Mouse (Mus musculus) mesoderm, embryonic 11.5 days (tissue): ENCODE data around the gene Tbc1d1.

Experiments used
- DNase-seq: peaks from one replicate; pipeline ENCODE4 v3.0.0-alpha.2; 2012; ENCODE audit warnings: low read depth, low spot score

The Tbc1d1 gene

DNA sequence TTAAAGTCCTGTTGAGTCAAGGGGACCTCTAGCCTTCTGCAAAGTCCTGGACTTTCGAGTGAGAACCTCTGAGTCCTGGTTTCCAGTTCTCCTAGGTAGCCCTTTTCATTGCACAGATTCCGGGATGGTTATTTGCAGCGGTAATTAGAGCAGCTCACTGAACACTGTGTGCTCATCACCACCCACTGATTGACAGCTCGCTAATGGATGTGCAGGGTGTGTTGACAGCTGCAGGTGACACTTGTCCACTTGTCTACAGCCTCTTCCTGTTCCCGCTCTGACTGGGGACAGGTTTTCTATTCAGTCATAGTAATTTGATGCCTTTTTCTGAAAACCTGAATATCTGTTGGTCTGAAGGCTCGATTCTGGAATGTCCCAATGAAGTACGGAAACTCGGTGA, 50.8 kb downstream of the Tbc1d1 start:
- DNase-seq, result no peak

DNA sequence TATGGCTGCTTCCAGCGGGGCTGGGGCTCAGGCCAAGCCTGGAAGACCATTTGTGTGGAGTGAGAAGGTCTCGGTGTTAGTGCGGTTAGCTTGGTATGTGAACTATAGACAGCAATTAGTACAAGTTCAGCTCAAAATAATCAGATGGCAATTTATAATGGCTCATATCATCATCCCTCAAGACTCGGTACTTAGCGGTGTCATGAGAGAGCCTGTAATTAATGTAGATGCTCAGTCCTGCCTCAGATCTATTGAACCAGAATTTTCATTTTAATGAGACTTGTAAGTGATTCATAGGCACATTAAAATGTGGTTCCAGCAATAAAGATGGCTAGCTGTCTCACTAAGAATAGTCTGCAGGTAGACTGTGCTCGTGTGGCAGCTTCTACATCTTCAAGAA, 51.7 kb downstream of the Tbc1d1 start:
- no peak for DNase-seq

DNA sequence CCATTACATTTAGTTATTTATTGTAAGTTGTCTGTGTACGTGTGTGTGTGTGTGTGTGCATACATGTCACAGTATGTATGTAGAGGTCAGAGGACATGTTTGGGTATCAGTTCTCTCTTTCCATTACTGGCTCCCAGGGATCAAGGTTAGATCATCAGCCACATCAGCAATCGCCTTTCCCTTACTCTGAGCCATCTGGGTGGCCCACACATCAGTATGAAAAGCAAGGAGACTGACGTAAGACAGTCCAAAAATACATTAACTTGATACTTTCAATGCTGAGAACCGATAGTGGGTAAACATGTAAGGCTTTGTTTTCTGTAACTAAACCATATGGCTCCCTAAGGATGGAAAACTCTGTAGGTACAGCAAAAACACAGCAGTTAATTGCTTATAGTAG, 54.7 kb downstream of the Tbc1d1 start:
- no peak for DNase-seq

DNA sequence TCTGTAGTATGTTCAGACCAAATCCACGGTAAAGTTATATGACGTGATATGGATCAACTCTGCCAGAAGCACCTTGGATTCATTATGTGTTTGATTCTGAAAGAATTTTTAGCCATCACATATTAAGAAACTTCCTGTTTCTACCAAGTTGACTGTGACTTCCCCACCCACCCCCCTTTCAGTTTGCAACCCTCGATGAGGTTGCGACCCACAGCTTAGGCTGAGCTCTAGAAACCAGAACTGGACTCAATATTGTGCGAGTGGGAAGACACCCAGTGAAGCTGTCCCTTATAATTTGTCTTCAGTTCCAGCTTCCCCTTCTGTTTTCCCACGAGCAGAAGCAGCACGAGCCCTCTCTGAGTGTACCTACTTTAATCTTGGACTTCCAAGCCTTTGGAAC, 55.2 kb downstream of the Tbc1d1 start:
- no peak for DNase-seq

DNA sequence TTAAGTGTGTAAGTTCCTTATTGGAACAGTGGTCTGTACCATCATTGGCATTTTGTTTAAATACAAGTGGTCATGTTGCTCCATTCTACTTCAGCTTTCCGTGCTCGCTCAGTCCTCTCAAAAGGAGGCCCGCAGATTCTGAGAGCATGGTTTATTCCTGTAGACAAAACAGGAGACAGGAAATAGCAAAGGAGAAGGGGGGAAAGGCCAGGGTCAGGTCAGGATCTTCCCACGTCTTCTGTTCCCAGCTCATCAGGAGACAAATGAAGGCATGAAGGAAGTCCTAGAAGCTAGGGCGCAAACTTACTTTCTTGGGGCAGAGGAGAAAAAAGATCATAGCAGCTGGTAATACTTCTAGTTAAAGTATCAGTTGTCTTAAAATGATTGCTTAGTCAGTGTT, 56.1 kb downstream of the Tbc1d1 start:
- no peak for DNase-seq

DNA sequence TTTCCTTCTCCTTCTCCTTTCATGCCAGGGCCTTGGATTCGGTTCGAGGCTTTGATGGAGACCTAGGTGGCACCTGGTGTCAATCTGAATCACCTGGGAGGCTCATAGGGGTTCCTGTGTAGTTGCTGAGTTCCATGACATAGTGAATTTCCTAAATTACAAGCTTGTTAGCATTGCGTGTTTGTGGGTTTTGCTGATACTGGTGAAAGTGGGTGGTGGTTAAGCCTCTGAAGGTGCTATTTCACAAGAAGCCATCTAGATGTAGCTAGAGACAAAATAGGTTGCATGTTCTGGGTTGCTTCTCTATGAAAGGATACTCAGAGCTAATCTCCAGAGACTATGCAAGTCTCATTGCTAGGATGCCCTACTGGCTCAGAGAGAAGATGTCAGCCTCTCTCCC, 56.5 kb downstream of the Tbc1d1 start:
- no peak for DNase-seq

DNA sequence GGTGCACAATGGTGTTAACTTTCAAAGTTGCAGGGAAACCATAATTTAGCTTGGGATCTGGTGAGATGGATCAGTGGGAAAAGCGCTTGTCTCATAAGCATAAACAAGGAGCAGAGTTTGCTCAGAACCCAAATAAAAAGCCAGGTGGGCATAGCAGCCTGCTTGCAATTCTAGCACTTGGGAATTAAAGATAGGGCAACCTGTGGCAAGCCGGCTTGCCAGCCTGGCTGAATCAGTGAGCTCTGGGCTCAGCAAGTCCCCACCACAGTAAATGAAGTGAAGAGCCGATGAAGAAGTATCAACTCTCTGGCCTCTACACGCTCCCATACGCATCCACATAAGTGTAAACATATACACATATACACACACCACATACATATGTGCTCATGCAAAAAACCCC, 59.7 kb downstream of the Tbc1d1 start:
- no peak for DNase-seq

DNA sequence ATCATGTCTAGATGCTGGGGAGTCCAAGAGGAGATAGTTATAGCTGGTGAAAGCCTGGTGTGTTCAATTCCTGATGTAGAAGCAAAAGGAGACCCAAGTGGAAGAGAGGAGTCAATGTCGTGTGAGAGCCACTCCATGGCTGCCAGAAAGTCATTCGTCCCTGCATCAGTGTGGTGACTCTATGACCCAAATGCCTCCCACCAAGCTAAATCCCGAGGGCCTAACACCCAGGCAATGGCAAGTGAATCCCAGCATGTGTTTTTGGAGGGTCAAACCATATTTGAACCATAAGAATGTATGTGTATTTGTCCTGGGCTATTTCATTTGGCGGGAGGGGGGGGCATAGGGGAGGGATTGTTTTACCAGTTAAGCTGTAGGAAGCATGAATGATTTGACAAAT, 60.2 kb downstream of the Tbc1d1 start:
- DNase-seq, result no peak

DNA sequence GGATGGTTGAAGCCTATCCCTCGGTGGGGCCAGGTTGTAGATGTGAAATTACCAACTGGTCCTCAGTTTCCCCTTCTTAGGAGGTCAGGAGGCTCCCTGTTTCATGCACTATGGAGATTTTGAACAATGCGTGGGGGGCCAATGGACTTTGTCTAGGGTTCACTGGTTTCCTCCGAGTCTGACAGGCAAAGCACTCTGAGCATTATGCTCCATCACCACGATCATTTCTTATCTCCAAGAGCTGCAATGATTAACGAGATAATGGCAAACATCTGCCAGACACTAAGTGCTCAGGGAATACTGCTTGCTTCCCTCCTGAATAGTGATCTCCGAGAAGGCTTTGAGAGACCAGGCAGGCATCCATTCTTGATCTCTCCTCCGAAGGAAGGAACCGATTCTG, 61.2 kb downstream of the Tbc1d1 start:
- no peak for DNase-seq

DNA sequence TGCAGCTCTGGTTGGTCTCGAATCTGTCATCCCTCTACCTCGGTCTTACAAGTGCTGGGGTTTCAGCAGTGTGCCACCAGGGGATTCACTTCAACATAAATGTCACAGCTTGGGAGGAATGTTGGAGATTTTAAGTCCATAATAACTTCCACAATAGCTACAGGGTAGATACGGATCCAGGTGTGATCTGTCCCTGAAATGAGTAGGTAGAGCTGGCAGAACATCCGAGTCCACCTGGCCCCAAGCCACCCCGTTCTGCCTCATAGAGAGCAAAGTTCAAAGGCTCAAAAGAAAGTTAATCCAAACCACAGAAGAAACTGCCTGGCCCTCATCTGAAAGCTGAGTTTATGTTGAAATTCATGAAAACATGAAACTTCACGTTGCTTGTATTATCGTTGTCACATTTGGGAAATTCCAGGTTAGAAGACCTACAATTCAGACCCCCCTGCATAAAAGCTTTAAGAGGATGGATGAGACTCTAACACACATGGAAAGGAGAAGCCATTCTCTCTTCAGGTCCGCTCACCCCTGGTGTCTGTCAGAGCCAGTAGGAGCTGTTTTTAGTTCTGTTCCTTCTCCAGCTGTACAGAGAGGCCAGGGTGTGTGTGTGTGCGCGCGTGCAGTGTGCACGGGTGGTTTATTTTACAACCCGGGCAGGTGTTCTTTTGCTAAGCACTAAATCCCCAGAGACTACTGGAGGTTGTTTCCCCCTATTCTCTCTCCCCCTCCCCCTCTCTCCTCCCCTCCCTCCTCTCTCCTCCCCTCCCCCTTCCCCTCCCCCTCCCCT, 61.9 kb downstream of the Tbc1d1 start:
- no peak for DNase-seq

DNA sequence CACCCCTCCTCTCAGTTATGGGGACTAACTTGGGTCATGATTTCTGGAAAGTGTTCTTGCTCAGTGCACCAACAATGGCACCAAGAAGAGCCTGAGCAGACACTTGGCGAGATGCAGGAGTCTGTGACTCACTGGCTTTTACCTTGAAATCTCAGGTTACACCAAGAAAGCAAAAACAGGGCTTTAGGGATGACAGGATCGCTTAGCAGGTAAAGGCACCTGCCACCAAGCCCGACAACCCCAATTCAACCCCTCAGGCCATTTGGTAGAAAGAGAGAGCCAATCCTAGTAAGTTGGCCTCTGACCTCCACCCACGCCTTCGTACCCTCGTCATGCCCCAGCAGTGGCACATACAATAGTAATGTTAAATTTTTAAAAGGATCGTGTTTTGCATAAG, 62.5 kb downstream of the Tbc1d1 start:
- no peak for DNase-seq

DNA sequence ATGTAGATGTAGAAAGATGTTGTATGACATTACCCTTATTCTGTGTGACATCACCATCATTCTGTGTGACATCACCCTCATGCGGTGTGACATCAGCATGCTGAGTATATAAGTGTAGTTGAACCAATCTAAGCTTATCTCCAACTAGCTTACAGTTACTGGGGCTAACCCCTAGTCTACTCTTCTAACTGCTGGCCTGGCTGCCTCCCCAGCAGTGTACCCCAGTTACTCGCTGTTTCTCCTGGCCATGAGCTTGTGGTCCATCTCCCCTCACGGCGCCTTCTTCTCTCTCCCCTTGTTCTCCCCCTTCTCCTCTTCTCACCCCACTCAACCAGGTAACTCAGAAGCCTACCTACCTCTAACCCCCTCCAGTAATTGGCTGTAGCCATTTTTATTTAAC, 64.7 kb downstream of the Tbc1d1 start:
- no peak for DNase-seq

DNA sequence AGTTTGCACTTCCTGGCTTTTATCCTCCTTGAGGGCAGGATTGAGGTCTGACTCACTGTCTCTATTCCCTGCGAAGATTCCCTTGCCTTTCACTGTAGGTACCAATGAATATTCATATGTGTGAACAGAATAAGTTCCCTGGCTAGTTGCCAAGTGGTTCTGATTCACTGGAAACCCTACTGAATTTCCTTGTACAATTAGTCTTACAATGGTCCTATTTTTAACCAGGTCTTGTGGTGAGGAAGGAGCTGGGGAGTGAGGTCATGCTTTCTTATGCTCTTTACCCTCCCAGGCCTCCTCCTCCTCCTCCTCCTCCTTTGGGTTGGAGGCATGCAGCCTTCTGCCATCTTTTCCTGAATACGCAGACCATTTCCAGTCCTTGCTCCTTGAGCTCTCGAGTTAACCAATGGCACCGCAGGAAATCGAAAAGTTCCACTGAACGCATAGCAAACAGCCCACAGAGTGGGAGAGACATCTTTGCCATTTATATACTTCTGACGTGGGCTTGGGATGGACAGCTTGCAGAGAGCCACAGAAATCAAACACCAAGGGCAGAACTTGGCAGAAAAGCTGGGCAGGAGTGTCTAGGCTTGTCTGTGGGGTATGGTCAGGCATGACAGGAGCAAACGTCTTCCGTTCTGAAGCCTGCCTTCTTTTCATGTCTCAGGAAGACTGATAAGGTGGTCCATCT, 68.8 kb downstream of the Tbc1d1 start:
- DNase-seq, result no peak

DNA sequence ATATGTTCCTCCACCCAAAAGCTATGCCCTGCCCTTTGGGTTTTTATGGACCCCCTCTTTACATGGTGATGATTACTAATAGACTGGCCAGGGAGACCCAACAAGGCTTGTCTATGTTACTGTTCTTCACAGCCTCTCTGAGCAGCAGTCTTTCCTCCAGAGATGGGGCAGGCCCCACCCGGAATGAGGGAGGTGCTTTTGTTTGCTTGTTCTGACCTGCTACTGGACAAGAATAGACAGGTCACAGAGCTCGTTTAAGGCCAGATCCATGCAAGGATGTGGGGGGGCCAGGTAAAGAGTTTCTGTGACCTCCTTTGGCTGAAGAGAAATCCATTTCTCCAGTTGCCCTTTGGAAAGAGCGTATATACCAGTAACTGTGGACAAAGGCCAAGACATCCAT, 72.1 kb downstream of the Tbc1d1 start:
- no peak for DNase-seq

DNA sequence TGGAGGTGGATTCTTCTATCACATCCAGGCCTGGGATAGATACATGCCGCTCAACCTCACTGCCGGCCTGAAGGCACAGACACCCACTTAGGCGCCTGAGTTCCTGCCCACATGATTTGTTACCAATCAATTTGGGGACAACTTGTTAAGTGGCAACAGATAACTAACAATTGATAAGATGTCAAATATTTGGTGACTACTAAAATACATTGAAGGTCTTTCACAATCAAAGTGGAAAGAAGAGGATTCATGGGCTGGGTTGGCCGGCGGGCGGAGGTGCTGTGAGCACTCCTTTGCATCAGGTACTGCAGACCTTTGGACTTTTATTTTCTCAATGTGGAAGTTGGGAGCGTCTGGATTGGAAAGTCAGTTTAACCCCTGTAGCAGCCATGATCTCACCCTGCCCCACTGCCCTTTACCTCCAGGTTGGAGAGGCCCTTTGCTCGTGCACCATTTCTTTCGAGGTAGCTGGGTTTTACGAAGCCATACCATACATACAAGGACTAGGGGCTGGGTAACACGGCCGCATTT, 73.3 kb downstream of the Tbc1d1 start:
- DNase-seq, result no peak

DNA sequence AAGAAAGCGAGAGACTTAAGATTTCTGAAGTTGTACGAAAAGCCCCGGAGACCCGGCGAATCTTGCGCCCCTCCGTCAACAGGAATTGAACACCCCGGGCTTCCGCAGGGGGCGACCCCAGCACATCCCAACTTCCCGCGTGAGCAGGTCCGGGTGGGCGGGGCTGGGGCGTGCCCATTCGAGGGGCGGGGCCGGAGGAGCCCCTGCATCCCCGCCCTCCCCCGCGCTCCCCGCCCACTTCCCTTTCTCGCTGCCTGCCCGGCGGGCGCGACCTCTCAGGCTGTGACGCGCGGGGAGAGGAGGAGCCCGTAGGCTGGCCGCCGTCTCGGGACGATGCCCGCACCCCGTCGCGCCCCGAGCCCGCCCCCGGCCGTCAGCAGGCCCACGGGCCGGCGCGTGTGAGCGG, 74.0 kb downstream of the Tbc1d1 start:
- DNase-seq, result peak; percentile 96

DNA sequence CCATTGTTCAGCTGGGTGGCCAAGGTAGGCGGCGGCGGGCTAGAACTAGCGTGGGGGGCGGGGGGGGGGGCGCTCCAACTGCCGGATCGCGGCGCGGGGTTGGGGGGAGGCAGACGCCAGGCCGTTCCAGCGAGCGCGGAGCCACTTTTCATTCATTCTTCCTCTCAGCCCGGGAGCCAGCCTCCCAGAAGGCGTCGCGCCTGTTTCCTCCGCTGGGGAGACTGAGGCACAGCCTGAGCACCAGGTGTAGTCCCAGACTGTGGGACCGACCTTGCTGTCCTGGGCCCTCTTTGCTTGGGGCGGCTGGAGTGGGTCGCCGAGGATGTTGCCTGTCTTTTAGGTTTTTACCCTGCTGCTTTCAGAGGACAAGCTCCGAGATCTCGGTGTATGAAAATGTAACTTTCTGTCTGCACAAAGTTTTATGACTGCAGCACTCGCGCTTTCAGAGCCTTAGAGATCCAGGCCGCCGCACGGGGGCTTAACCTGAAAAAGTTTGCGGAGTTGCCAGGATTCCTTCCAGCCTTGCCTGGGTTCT, 74.5 kb downstream of the Tbc1d1 start:
- DNase-seq, result peak; percentile 48

DNA sequence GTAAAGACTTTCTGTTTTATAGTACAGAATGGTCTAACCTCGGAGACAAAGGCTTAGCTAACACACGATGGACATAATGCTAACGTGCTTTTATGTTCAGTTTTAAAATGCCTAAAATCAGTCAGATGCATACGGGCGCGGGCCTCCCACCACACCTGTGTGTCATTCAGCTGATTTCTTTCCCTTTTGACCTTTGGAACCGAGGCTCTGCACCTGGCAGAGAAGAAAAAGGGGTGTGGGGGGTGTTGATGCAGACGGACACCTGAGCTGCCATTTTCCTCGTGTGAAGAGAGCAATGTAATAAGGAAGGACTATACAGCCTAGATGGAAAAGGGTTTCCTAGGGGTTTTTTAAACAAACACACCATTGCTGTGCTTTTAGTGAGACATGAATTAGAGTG, 76.8 kb downstream of the Tbc1d1 start:
- DNase-seq, result no peak

DNA sequence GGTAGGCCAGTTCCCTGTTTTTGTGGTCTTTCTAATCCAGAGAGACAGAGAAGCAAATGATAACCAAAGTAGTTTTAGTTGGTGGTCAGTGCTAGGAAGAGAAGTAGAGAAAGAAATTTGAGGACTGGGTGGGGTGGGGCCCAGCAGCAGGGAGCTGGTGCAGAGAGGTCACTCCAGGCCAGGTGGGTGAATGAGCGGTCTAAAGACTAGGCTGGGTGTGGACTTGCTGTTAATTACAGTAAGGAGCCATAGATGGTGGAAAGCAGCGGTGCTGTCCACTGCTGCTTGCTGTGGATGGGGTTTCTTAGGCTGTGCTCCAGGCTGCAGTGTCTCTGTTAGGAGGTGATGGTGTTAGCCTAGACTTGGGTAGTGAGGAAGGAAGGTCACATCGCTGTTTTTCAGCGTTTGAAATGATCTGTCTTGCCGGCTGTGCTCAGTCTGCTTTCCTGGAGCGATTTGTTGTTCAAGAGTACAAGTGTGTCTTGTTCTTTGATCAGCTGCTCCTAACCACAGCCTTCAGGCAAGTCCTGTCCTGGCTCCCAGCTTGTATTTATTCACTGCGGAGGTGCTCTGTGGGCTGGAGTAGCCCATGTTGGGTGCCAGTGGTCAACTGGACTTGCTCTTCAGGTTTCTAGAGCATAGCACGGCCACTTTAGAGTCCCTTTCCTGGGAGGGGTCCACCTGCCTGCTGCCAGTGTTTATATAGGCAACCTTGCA, 78.3 kb downstream of the Tbc1d1 start:
- DNase-seq, result no peak

DNA sequence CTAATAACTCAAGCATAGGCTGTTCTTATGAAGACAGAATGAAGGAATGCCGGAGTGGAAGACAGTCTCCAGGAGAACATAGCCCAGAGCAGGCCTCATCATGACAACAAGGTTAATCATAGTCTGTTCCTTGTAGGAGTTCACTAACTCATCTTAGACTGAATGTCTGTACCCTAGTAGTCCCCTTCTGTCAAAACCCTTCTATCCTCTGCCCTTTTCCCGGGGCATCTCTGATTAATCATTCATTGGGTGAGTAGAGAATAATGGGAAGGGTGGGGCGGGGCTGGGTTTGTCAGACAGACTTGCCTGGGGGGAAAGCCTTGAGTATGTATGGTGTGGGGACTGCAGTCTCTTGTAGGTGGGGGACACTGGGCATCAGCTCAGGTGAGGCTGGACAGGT, 79.1 kb downstream of the Tbc1d1 start:
- DNase-seq, result no peak

DNA sequence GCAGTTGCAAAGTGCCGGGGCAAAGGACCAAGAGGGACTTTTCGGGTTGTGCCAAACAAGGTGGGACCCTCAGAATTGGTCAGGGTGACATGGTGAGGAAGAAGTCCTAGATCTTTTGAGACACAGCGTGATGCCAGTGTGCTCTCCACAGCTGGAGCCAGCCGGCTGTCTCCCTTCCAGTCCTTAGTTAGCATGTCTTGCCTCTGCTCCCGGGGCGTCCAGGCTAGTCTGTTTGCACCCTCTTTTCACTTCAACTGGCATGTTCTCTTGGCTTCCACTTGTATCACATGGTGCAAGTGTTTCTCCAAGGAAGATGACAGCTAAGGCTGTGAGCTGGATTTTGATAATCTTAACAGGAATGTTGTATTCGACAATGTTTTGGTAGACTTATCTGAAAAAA, 80.5 kb downstream of the Tbc1d1 start:
- DNase-seq, result no peak

DNA sequence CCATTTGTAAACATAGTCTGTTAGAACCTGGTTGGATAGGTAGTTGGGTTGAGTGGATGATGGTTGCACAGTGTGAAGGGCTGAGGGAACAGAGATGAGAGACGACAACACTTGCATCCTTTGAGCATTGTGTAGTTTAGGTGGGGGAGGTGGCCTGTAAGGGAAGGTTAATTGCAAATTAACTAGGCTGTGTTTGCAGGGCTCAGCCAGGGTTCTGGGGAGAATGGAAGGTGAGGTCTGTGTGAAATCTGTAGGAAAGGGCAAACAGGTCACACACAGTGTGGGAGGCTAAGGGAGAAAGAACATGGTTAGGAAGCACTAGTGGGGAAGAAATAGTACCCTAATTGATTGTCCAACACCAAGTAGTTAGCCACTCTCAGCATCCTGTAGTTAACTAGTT, 81.2 kb downstream of the Tbc1d1 start:
- DNase-seq, result no peak
